Mouse (Mus musculus): Measurements from ENCODE around the gene Ssbp4. TPM values are rescaled to one million over a fixed set of nuclear protein-coding genes. Genes with fewer than 3 reads are reported as not detected.
A peak's percentile ranks its signal among the peaks of the same experiment; 100 is the strongest.

Ssbp4 gene
- total RNA-seq, 2 experiments from 2014 or later = 274 to 297 TPM

DNA sequence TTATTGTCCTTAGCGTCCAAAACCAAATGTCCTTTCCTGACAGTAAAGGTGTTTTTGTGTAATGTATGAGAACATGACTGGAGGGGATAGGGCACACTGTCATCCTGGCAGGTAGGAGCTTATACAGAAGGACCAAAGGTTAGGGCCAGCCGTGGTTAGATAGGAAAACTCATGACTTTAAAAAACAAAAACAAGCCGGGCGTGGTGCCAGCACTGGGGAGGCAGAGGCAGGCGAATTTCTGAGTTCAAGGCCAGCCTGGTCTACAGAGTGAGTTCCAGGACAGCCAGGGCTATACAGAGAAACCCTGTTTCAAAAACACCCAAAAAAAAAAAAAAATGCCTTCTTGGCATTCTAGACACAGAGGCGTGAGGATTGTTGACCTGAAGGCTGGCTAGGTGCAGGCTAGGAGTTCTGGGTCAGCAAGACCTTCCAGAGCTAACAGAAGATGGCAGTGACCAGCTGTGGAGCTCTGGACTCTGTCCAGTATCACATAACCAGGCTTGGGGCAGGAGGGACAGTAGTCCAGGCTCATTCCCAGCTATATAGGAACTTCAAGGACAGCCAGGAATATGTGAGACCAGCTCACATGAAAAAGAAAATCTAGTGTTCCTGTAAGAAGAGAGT lies 44.8 kb downstream of the Ssbp4 start:
- no peak for TF ChIP-seq CTCF (conservative IDR thresholded peaks at IDR 0.05)
- 0 out of 2 replicates have a peak overlapping the region, but pooled peaks have one; percentile 25 for H3K27ac ChIP-seq
- H3K4me3 ChIP-seq = no peak overlapping the region
- DNase-seq (ENCODE audit: low spot score in 2 of 2) = no peak

DNA sequence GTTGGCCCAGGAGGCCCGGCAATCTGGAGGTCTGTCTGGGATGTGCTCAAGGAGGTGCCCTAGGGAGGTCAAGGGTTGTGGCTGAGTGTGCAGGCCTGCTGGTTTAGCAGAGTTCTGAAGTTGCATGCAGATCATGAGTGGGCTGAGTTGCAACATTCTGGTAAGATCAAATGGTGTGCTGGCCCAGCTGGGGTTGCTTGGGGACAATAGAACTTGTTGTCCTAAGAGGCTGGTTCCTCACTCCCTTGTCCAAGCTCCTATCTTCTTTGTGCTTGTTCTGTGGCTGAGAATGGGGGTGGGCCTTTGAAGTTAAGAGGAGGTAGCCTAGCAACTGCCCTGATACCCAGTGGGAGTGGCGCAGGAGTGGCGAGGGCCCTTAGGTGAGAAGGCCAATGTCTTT lies 45.9 kb downstream of the Ssbp4 start:
- TF ChIP-seq CTCF (conservative IDR thresholded peaks at IDR 0.05) = no peak

DNA sequence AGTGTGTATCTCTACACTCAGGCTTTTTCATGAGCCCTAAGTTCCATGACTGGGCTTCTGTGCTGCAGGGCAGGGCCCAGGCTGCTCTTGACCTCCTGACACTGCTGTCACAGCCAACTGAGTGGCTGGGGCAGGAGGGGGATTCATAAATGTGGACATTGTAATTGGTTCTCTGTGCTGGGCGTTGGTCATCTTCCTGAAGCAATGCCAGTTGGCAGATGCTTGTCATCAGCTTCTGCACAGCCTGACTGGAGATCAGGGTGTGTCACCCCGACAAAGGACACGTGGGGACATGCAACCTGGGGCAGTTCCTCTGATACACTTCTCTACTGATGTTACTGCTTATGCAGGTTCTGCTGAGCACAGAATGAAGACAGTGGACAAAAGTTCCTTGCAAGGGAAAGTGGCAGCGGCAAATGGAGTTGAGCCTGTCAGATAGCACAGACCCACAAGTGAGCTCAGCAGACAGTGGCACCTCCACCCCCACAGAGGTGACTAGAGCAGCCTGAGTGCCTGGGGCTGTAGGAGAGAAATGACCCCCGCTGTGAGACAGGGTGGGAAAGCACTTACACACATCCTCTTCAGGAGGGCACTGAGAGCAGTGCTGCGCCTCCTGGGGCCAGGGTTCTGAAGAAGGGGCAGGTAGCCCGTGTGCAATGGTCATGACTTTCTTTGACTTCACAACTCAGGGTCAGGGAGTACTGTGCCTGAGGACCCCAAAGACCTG lies 46.7 kb downstream of the Ssbp4 start:
- no peak for TF ChIP-seq CTCF (conservative IDR thresholded peaks at IDR 0.05)
- DNase-seq (ENCODE audit: low spot score in 2 of 2) = no peak
- H3K27ac ChIP-seq = peak overlapping the region; percentile 80
- H3K4me3 ChIP-seq = no peak overlapping the region

More for the DNA sequence above, 45.9 kb downstream of the Ssbp4 start:
- no peak for DNase-seq (ENCODE audit: low spot score in 2 of 2)
- Histone ChIP-seq H3K27ac (peak overlapping the region; percentile 80), H3K4me3 (no peak overlapping the region)

DNA sequence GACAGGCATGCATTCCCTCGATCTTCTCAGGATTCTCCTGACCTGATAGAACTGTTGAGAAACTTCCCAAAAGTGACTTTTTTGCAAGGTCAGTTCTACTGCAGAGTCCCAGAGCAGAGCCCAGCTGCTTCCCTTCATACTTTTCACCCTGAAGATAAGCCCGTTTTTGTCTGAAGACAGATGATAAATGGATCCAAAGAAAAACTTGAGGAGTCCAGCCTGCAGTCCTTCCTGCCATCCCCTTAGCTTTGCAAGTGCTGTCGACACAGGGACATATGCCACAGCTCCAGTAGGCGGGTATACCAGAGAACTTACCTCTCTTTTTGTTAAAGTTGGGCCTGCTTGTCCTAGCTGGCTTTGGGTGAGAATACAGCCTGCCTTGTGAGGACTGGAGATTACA lies 47.3 kb downstream of the Ssbp4 start:
- Histone ChIP-seq H3K27ac (peak overlapping the region; percentile 80), H3K4me3 (no peak overlapping the region)
- DNase-seq (ENCODE audit: low spot score in 2 of 2) = no peak
- no peak for TF ChIP-seq CTCF (conservative IDR thresholded peaks at IDR 0.05)

DNA sequence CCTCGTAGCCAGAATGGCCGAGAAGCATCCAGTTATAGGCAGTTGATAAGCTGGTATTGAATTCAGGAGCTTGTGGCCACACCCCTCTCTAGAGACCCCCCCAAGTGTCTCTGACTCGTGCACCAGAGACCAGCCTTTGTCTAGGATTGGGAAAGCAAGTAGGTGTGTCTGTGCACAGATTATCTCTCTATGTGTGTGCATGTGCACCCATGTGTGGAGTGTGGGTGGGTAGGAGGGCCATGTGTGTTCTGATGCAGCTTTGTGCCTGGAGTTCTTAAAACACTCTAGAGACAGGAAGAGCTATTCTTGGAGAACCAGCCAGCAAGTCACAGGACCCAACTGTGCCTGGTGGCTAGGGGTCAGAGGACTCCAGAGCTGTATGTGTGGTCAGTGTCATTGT lies 48.1 kb downstream of the Ssbp4 start:
- DNase-seq (ENCODE audit: low spot score in 2 of 2) = peak; percentile 37 to 51
- TF ChIP-seq CTCF (conservative IDR thresholded peaks at IDR 0.05) = no peak
- Histone ChIP-seq H3K4me3 (no peak overlapping the region), H3K27ac (peak overlapping the region; percentile 80)

DNA sequence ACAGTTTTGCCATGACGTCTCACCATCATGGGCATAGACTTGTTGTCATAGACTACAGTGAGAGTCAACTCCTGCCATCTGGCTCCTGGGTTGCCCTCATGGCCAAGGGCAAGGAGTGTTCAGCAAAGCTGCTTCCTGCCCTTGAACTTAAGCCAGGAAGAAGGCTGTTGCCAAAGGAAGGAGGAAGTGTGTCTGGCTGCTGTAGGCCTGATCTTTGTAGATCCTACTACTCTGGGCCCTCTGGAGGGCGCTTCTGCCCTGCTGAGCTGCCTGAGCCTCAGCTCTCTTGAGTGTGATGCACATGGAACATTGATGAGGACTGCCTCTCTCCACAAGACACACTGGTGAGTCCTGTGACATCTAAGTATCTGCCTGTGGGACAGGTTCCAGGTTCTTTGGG lies 48.6 kb downstream of the Ssbp4 start:
- peak overlapping the region; percentile 80 for H3K27ac ChIP-seq
- peak in 1 of 2 experiments; percentile 23 for DNase-seq (ENCODE audit: low spot score in 2 of 2)
- no peak overlapping the region for H3K4me3 ChIP-seq
- TF ChIP-seq CTCF (conservative IDR thresholded peaks at IDR 0.05) = peak; percentile 78

DNA sequence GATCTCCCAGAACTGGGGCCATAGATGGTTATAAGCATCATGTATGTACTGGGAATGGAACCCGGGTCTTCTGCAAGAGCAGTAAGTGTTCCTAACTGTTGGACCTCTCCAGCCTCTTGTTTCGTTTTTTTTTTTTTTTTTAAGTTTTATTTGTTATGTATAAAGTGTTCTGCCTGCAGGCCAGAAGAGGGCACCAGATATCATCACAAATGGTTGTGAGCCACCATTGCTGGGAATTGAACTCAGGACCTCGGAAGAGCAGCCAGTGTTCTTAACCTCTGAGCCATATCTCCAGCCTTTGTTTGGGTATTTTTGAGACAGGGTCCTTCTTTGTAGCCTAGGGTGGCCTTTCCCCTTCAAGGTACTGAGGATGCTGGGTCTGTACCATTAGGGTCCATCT lies 49.7 kb downstream of the Ssbp4 start:
- H3K4me3 ChIP-seq = no peak overlapping the region
- peak; percentile 62 for TF ChIP-seq CTCF (conservative IDR thresholded peaks at IDR 0.05)
- H3K27ac ChIP-seq = peak overlapping the region; percentile 80
- DNase-seq (ENCODE audit: low spot score in 2 of 2) = no peak

DNA sequence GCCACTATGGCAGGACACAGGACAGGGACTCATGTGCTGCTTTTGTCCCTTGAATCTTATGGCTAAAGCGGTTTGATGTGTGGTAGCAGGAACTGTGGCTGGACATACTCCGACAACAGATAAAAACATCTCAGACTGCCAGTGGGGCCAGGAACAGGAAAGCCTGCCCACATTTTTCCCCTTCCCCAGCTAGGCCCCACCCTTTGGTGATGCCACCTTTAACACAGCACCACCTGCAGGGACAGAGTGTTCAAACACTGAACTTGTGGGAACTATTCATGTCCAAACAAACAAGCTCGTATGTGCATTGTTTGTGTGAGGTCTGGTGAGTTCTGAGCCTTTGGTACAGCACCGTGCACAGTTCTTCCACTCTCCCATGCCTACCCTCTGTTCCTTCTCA lies 50.3 kb downstream of the Ssbp4 start:
- H3K4me3 ChIP-seq = no peak overlapping the region
- peak; percentile 46 for TF ChIP-seq CTCF (conservative IDR thresholded peaks at IDR 0.05)
- H3K27ac ChIP-seq = peak overlapping the region; percentile 72
- DNase-seq (ENCODE audit: low spot score in 2 of 2) = no peak

DNA sequence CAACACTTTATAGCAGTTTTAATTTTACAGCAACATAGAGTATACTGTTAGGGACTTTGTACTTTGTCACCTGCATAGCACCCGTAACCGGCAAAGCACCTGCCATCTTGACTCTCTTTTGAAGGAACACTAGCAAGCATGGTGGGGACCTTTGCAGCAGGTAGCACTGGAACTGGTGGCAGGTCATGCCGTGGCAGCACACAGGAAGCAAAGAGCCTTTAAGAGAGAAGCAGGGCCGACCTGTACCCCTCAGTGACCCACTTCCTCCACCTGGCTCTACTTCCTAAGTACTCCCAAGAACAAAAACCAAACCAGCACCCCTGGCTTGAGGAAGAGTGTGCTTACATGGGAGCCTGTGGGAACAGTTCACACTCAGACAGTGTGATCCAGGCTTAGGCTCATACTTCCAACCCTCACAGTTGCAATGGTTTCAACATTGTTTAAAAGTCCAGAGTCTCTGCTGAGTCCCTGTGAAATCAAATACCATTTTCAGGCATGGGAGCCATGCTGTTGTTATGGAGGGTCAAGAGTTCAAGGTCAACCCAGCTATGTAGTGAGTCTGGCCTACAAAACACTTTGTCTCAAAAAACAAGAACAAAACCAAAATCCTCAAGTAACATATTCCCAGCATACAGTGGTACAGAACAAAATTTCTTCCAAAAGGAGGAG lies 53.5 kb downstream of the Ssbp4 start:
- no peak for TF ChIP-seq CTCF (conservative IDR thresholded peaks at IDR 0.05)
- no peak for DNase-seq (ENCODE audit: low spot score in 2 of 2)
- H3K4me3 ChIP-seq = no peak overlapping the region
- no peak overlapping the region for H3K27ac ChIP-seq

DNA sequence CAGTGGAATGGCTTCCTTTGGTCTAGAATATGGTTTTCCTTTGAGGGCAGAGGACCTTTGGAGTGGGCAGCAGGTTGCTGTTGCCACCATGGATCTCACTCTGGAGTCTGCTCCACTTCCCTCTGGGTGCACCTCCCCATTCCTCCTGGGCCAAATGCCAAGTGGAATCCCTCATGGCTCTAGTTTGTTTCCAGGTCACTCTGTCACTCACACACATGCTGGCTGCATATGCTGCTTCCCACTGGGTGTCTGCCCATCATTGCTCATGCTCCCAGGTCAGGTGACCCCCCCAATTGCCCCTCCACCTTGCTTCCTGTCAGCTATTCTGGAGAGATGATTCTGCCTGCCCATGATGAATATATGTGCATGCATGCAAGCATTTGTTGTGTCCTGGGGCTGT lies 54.9 kb downstream of the Ssbp4 start:
- Histone ChIP-seq H3K4me3 (no peak overlapping the region), H3K27ac (peak overlapping the region; percentile 73)
- no peak for DNase-seq (ENCODE audit: low spot score in 2 of 2)
- no peak for TF ChIP-seq CTCF (conservative IDR thresholded peaks at IDR 0.05)

DNA sequence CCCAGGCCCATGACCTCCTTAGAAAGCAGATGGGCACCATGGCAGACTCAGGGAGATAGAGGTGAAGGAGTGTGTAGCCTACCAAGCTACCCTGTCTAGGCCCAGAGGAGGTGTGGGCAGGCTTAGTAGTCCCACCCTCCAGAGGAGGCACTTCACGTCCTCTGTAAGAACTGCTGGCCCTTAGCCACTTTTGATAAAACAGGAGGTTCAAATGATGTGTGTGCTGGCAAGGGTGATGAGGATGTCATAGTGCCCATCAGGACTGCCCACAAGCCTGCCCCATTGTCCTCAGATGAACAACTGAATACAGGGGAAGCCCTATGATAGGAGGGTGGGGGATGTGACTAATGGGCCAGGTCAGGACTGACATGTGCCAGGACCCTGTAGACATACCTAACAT lies 55.8 kb downstream of the Ssbp4 start:
- DNase-seq (ENCODE audit: low spot score in 2 of 2) = no peak
- Histone ChIP-seq H3K4me3 (no peak overlapping the region), H3K27ac (peak overlapping the region; percentile 73)
- TF ChIP-seq CTCF (conservative IDR thresholded peaks at IDR 0.05) = no peak

DNA sequence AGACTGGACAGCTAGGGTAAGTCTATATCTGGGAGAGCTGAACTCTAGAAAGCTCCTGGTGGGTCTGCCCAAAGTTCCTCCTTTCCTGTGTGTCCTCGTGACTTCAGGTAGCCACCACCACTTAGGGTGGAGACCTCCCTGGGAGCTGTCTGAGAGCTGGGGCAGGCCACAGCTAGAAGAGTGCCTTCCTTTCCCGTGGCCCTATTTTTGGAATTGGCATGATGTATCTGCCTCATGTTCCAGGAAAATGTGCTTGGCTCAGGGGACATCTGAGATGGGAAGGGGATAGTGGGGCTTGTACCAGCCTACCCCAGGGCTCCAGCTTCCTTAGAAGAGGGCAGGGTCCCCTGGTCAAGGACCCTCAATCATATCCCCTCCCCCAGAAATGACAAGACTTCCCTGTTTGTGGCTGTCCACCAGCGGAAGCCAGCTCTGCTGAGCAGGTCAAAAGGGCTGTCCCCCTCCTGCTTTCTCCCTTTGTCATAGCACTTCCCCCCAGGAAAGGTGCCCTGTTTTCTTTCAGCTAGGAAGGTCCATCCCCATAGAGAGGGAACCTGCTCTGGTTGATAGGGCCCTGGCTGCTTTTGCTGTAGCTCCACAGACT lies 57.0 kb downstream of the Ssbp4 start:
- no peak overlapping the region; the same call in 1 of the 2 replicates for H3K4me3 ChIP-seq
- peak overlapping the region; percentile 73 for H3K27ac ChIP-seq
- TF ChIP-seq CTCF (conservative IDR thresholded peaks at IDR 0.05) = no peak
- DNase-seq (ENCODE audit: low spot score in 2 of 2) = no peak
